Mouse (Mus musculus): ENCODE measurements at regions not wholly inside any gene's neighbourhood (a gene's known extent, or its start where the extent isn't known, plus 50 kb on each side); places are given as distances from the start of the nearest gene placed in this dataset.

DNA sequence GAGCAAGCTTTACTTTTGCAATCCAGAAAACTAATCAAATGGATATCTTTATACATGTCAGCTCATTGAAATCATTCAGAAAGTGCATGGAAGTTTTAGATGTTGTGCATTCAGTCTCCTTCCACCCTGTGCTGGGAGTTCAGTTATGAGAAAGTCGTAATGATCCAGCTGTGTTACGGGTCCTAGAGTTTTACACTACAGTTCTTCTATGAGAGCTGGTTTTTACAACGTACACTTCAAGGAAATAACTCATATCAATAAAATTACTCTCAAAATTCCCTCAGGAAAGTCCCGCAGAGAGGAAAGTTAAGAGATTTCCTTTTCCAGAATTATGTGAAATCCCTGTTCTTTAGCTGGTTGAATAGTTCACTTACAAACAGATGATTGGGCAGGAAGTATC is 418.1 kb upstream of the Slc10a2 start:
- no peak overlapping the region for H3K9ac ChIP-seq (ENCODE audit: low read depth, low read length)
- H3K4me2 ChIP-seq (ENCODE audit: low read length) = no peak overlapping the region
- no peak overlapping the region for H3K27ac ChIP-seq
- no peak overlapping the region for H3K4me3 ChIP-seq (replicated peaks; ENCODE audit: low read depth, low read length)
- no peak for DNase-seq (ENCODE audit: low spot score)
- no peaks in the 10 kb centered on the region for H3K9me3 ChIP-seq (replicated peaks; ENCODE audit: low read length)
- no peaks in the 10 kb centered on the region for H3K36me3 ChIP-seq (ENCODE audit: insufficient read depth, low read length)
- no peaks in the 10 kb centered on the region for H3K4me1 ChIP-seq (replicated peaks; ENCODE audit: insufficient read depth, low read length)
- no peak for TF ChIP-seq CTCF (IDR thresholded peaks at IDR 0.05; ENCODE audit: low read depth)
- ATAC-seq (replicated peaks; ENCODE audit: low FRiP score, low read depth) = no peak
- 57% methylated on average over 4 of the region's 4 CpGs for WGBS
- no peaks in the 10 kb centered on the region for H3K27me3 ChIP-seq (ENCODE audit: insufficient read depth, low read length)

DNA sequence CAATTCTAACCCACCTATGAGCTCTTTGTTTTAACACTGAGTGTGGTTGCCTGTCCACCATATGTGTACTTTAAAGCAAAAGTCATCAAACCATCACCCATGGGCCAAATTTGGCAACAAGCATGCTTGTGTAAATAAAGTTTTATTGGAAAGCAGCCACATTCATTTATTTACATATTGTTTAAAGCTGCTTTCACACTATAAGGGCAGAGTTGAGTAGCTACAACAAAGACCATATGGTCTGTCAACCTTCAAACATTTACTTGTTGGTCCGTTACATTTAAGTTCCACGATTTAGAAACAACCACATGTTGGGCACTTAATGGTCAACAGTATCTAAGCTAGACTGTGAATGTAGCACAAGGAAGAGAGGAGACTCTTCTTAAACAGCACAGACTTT is 390.7 kb upstream of the Slc10a2 start:
- 60% methylated on average over 2 of the region's 2 CpGs for WGBS
- DNase-seq (ENCODE audit: low spot score) = peak; percentile 2
- H3K4me3 ChIP-seq (replicated peaks; ENCODE audit: low read depth, low read length) = no peak overlapping the region
- no peak for TF ChIP-seq CTCF (IDR thresholded peaks at IDR 0.05; ENCODE audit: low read depth)
- H3K27me3 ChIP-seq (ENCODE audit: insufficient read depth, low read length) = no peaks in the 10 kb centered on the region
- no peaks in the 10 kb centered on the region for H3K36me3 ChIP-seq (ENCODE audit: insufficient read depth, low read length)
- H3K9ac ChIP-seq (ENCODE audit: low read depth, low read length) = no peak overlapping the region
- no peak overlapping the region for H3K27ac ChIP-seq
- no peak for ATAC-seq (replicated peaks; ENCODE audit: low FRiP score, low read depth)
- H3K4me1 ChIP-seq (replicated peaks; ENCODE audit: insufficient read depth, low read length) = no peaks in the 10 kb centered on the region
- H3K9me3 ChIP-seq (replicated peaks; ENCODE audit: low read length) = no peaks in the 10 kb centered on the region
- H3K4me2 ChIP-seq (ENCODE audit: low read length) = no peak overlapping the region

DNA sequence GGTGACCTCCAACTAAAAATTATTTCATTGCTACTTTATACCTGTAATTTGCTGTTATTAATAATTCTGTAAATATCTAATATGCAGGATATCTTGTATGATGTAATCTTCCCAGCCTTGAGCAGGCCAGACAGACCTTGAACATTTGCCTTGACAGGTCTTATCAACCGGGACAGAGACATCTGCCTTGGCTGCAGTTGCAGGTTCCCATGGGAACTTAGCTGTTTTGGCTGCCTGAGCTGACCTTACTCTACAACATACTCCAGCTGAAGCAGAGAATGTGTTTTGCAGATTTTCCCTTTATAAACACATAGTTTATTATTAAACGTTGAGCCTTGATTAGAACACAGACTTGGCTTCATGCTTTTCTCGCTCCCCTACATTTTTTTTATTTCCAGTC is 385.3 kb upstream of the Slc10a2 start:
- Histone ChIP-seq H3K27me3 (ENCODE audit: insufficient read depth, low read length) (no peaks in the 10 kb centered on the region), H3K9me3 (replicated peaks; ENCODE audit: low read length) (no peaks in the 10 kb centered on the region), H3K4me3 (replicated peaks; ENCODE audit: low read depth, low read length) (no peak overlapping the region), H3K36me3 (ENCODE audit: insufficient read depth, low read length) (no peaks in the 10 kb centered on the region), H3K4me2 (ENCODE audit: low read length) (no peak overlapping the region), H3K9ac (ENCODE audit: low read depth, low read length) (no peak overlapping the region), H3K4me1 (replicated peaks; ENCODE audit: insufficient read depth, low read length) (no peaks in the 10 kb centered on the region), H3K27ac (no peak overlapping the region)
- DNase-seq (ENCODE audit: low spot score) (no peak), ATAC-seq (replicated peaks; ENCODE audit: low FRiP score, low read depth) (no peak)
- no peak for TF ChIP-seq CTCF (IDR thresholded peaks at IDR 0.05; ENCODE audit: low read depth)
- 72% methylated on average over 3 of the region's 3 CpGs for whole genome bisulfite sequencing

DNA sequence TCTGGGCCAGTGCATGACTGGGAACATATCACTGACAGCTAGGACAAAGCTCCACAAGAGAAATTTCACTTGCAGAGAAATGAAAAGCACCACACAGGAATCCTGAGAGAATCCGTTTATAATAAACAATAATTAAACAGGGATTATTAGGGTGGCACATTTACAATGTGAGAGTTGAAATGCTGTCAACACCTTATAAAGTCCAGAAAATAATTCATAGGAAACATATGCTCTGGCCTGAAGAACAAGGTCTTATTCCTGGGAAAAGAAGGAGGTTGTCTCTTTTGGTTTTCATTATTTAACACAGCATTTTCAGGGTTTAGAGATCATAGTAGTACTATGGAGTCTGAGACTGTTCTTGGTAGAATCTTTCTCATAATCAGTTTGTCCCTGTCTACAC is 377.8 kb upstream of the Slc10a2 start:
- Histone ChIP-seq H3K9ac (ENCODE audit: low read depth, low read length) (no peak overlapping the region), H3K27me3 (ENCODE audit: insufficient read depth, low read length) (no peaks in the 10 kb centered on the region), H3K4me3 (replicated peaks; ENCODE audit: low read depth, low read length) (no peak overlapping the region), H3K9me3 (replicated peaks; ENCODE audit: low read length) (no peaks in the 10 kb centered on the region), H3K4me1 (replicated peaks; ENCODE audit: insufficient read depth, low read length) (no peaks in the 10 kb centered on the region), H3K4me2 (ENCODE audit: low read length) (no peak overlapping the region), H3K27ac (no peak overlapping the region), H3K36me3 (ENCODE audit: insufficient read depth, low read length) (no peaks in the 10 kb centered on the region)
- 67% methylated on average over 1 of the region's 1 CpGs for WGBS
- DNase-seq (ENCODE audit: low spot score) (no peak), ATAC-seq (replicated peaks; ENCODE audit: low FRiP score, low read depth) (no peak)
- no peak for TF ChIP-seq CTCF (IDR thresholded peaks at IDR 0.05; ENCODE audit: low read depth)

DNA sequence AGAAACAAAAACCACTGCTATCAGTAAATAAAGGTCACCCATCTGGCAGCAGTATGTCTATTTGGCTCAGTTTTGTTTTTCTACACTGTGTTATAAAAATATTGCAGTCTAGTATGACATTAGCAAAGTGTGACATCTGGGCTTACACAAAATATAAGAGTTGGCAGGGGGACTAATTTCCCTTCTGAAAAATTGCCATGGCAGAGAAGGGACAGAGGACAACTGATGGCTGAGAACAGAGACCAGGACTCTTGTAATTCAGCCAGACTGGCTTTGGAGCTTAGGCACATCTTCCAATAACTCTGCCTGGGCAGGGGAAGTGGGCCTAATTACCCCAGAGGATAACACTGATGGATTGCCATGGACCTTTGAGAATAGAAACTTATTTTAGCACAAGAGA is 367.8 kb upstream of the Slc10a2 start:
- H3K4me1 ChIP-seq (replicated peaks; ENCODE audit: insufficient read depth, low read length) = no peaks in the 10 kb centered on the region
- no peak for ATAC-seq (replicated peaks; ENCODE audit: low FRiP score, low read depth)
- no peak overlapping the region for H3K4me3 ChIP-seq (replicated peaks; ENCODE audit: low read depth, low read length)
- H3K9ac ChIP-seq (ENCODE audit: low read depth, low read length) = no peak overlapping the region
- DNase-seq (ENCODE audit: low spot score) = no peak
- H3K36me3 ChIP-seq (ENCODE audit: insufficient read depth, low read length) = no peaks in the 10 kb centered on the region
- no peaks in the 10 kb centered on the region for H3K9me3 ChIP-seq (replicated peaks; ENCODE audit: low read length)
- H3K27ac ChIP-seq = no peak overlapping the region
- no peak overlapping the region for H3K4me2 ChIP-seq (ENCODE audit: low read length)
- H3K27me3 ChIP-seq (ENCODE audit: insufficient read depth, low read length) = no peaks in the 10 kb centered on the region
- TF ChIP-seq CTCF (IDR thresholded peaks at IDR 0.05; ENCODE audit: low read depth) = no peak

DNA sequence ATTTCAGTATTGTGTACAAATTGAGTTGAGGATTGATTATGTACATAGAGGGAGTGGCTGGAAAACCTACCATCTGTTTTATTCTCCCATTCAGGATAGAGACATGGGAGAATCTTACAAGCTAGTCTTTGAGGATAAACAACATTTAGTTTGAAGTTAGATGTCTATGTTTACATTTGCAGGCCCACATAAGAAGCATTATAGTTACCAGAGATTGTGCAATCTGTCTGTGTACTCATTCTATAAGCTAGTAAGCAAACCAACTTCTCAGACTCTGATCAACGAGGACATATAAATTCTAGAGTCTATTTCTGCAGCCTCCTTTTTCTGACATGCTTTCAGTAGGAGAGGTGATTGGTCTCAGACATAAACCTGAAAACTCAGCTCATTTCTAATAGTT is 367.4 kb upstream of the Slc10a2 start:
- ATAC-seq (replicated peaks; ENCODE audit: low FRiP score, low read depth) (no peak), DNase-seq (ENCODE audit: low spot score) (no peak)
- Histone ChIP-seq H3K9me3 (replicated peaks; ENCODE audit: low read length) (no peaks in the 10 kb centered on the region), H3K27me3 (ENCODE audit: insufficient read depth, low read length) (no peaks in the 10 kb centered on the region), H3K27ac (no peak overlapping the region), H3K4me3 (replicated peaks; ENCODE audit: low read depth, low read length) (no peak overlapping the region), H3K4me2 (ENCODE audit: low read length) (no peak overlapping the region), H3K4me1 (replicated peaks; ENCODE audit: insufficient read depth, low read length) (no peaks in the 10 kb centered on the region), H3K36me3 (ENCODE audit: insufficient read depth, low read length) (no peaks in the 10 kb centered on the region), H3K9ac (ENCODE audit: low read depth, low read length) (no peak overlapping the region)
- no peak for TF ChIP-seq CTCF (IDR thresholded peaks at IDR 0.05; ENCODE audit: low read depth)
- 81% methylated on average over 1 of the region's 1 CpGs for WGBS

DNA sequence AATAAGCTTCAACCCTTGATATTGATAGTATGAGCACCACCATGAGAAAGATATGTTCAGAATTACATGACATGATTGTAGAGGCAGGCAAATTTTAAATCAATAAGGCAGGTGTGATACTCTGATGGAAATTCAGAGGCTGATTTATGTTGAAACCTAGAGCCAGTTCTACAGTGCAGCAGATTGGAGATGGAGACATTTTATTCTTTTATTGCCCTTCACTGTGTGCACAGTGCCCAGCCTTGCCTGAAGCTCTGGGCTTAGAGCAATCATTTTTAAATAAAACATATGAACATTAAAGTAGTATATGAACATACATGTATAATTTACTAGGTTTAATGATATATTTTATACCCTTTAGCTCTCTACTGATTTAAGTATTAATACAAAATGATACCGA is 352.5 kb upstream of the Slc10a2 start:
- no peaks in the 10 kb centered on the region for H3K27me3 ChIP-seq (ENCODE audit: insufficient read depth, low read length)
- no peak overlapping the region for H3K4me2 ChIP-seq (ENCODE audit: low read length)
- no peaks in the 10 kb centered on the region for H3K9me3 ChIP-seq (replicated peaks; ENCODE audit: low read length)
- H3K4me3 ChIP-seq (replicated peaks; ENCODE audit: low read depth, low read length) = no peak overlapping the region
- no peak for ATAC-seq (replicated peaks; ENCODE audit: low FRiP score, low read depth)
- TF ChIP-seq CTCF (IDR thresholded peaks at IDR 0.05; ENCODE audit: low read depth) = no peak
- WGBS = 91% methylated on average over 1 of the region's 1 CpGs
- no peak for DNase-seq (ENCODE audit: low spot score)
- H3K36me3 ChIP-seq (ENCODE audit: insufficient read depth, low read length) = no peaks in the 10 kb centered on the region
- H3K27ac ChIP-seq = no peak overlapping the region
- no peaks in the 10 kb centered on the region for H3K4me1 ChIP-seq (replicated peaks; ENCODE audit: insufficient read depth, low read length)
- no peak overlapping the region for H3K9ac ChIP-seq (ENCODE audit: low read depth, low read length)

All from kidney, postnatal 0 days (tissue).